Mouse (Mus musculus): ENCODE measurements around the gene Smim4. TPM values are rescaled to one million over a fixed set of nuclear protein-coding genes. Genes with fewer than 3 reads are reported as not detected.

Gene Smim4
- polyA plus RNA-seq, 1 experiment: 33.4 TPM

- TF ChIP-seq CTCF (IDR thresholded peaks at IDR 0.05; ENCODE audit: borderline replicate concordance, insufficient read depth, low read length) (no peak), POLR2A (IDR thresholded peaks at IDR 0.05; ENCODE audit: low read depth, low read length) (peak; percentile 23; the same call in 1 of the 2 replicates)
- Histone ChIP-seq H3K4me3 (ENCODE audit: insufficient read depth, low read length) (peak overlapping the region; percentile 86), H3K4me1 (ENCODE audit: control insufficient read depth, insufficient read depth, low read length) (peaks cover 6% of the 10 kb centered on the region), H3K27ac (ENCODE audit: insufficient read depth, low read length) (peak overlapping the region; percentile 58)
These were observed 493 bp downstream of the Smim4 start for GRCm38 (mm10) chr14:31128101-31128825.

GRCm38 (mm10) chr14:31126826-31127225 lies 1.9 kb downstream of the Smim4 start:
- TF ChIP-seq CTCF (IDR thresholded peaks at IDR 0.05; ENCODE audit: borderline replicate concordance, insufficient read depth, low read length) (no peak), POLR2A (IDR thresholded peaks at IDR 0.05; ENCODE audit: low read depth, low read length) (no peak)
- H3K27ac ChIP-seq (ENCODE audit: insufficient read depth, low read length): no peak overlapping the region
- no peak overlapping the region for H3K4me3 ChIP-seq (ENCODE audit: insufficient read depth, low read length)
- peaks cover 6% of the 10 kb centered on the region; the same call in 1 of the 2 replicates for H3K4me1 ChIP-seq (ENCODE audit: control insufficient read depth, insufficient read depth, low read length)

- Histone ChIP-seq H3K4me3 (ENCODE audit: insufficient read depth, low read length) (no peak overlapping the region), H3K27ac (ENCODE audit: insufficient read depth, low read length) (peak overlapping the region; percentile 9), H3K4me1 (ENCODE audit: control insufficient read depth, insufficient read depth, low read length) (peaks cover 6% of the 10 kb centered on the region; the same call in 1 of the 2 replicates)
- TF ChIP-seq POLR2A (IDR thresholded peaks at IDR 0.05; ENCODE audit: low read depth, low read length) (no peak), CTCF (IDR thresholded peaks at IDR 0.05; ENCODE audit: borderline replicate concordance, insufficient read depth, low read length) (no peak)
These were observed 3.4 kb downstream of the Smim4 start for GRCm38 (mm10) chr14:31125106-31126075.

DNA sequence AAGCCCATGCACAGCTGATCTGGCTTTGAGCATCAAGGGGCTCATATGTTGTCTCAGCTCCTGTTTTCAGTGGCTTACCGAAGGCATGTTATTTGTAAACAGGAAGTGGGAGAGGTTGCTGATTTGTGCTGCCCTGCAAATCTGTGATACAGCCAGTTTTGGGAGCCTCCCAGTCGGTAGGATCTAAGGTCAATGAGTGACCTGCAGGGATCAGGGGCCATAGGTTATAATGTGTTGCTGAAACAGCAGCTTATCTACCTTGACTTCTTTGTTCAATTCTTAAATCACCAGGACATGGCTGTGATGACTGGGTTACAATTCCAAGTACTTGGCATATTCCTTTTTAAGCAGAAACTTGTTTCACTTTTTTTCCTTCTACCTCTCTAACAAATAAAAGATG lies 13.2 kb downstream of the Smim4 start:
- no peak overlapping the region for H3K27ac ChIP-seq (ENCODE audit: insufficient read depth, low read length)
- TF ChIP-seq CTCF (IDR thresholded peaks at IDR 0.05; ENCODE audit: borderline replicate concordance, insufficient read depth, low read length) (no peak), POLR2A (IDR thresholded peaks at IDR 0.05; ENCODE audit: low read depth, low read length) (no peak)
- H3K4me1 ChIP-seq (ENCODE audit: control insufficient read depth, insufficient read depth, low read length): no peaks in the 10 kb centered on the region
- H3K4me3 ChIP-seq (ENCODE audit: insufficient read depth, low read length): no peak overlapping the region

- Histone ChIP-seq H3K4me3 (ENCODE audit: insufficient read depth, low read length) (no peak overlapping the region), H3K27ac (ENCODE audit: insufficient read depth, low read length) (no peak overlapping the region), H3K4me1 (ENCODE audit: control insufficient read depth, insufficient read depth, low read length) (no peaks in the 10 kb centered on the region)
- TF ChIP-seq CTCF (IDR thresholded peaks at IDR 0.05; ENCODE audit: borderline replicate concordance, insufficient read depth, low read length) (no peak), POLR2A (IDR thresholded peaks at IDR 0.05; ENCODE audit: low read depth, low read length) (no peak)
These were observed 14.7 kb downstream of the Smim4 start for GRCm38 (mm10) chr14:31114011-31114410.

GRCm38 (mm10) chr14:31112187-31112586 lies 16.6 kb downstream of the Smim4 start:
- Histone ChIP-seq H3K4me3 (ENCODE audit: insufficient read depth, low read length) (no peak overlapping the region), H3K27ac (ENCODE audit: insufficient read depth, low read length) (no peak overlapping the region), H3K4me1 (ENCODE audit: control insufficient read depth, insufficient read depth, low read length) (no peaks in the 10 kb centered on the region)
- TF ChIP-seq POLR2A (IDR thresholded peaks at IDR 0.05; ENCODE audit: low read depth, low read length): no peak

DNA sequence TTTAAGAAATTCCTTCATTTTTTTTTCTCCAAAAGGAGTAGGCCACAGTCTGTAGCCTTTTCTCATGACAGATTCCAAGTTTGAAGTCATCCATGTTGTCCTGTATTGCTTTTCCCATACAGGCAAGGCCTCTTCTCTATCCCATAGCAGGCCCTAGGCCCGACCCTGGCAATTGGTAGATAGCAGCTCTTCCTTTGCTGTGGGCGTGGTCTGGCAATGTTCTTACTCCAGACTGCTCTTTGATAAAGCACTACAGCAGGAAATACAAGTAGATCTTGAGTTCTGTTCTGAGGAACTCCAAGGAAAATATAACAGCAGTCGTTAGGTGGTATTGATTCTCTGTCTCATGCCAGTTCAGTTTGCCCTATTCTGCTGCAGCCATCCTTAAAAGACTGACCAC lies 18.1 kb downstream of the Smim4 start:
- H3K4me1 ChIP-seq (ENCODE audit: control insufficient read depth, insufficient read depth, low read length): no peaks in the 10 kb centered on the region
- TF ChIP-seq POLR2A (IDR thresholded peaks at IDR 0.05; ENCODE audit: low read depth, low read length) (no peak), CTCF (IDR thresholded peaks at IDR 0.05; ENCODE audit: borderline replicate concordance, insufficient read depth, low read length) (no peak)
- no peak overlapping the region for H3K4me3 ChIP-seq (ENCODE audit: insufficient read depth, low read length)
- no peak overlapping the region for H3K27ac ChIP-seq (ENCODE audit: insufficient read depth, low read length)

- H3K4me1 ChIP-seq (ENCODE audit: control insufficient read depth, insufficient read depth, low read length): no peaks in the 10 kb centered on the region
- no peak for TF ChIP-seq CTCF (IDR thresholded peaks at IDR 0.05; ENCODE audit: borderline replicate concordance, insufficient read depth, low read length)
- no peak for TF ChIP-seq POLR2A (IDR thresholded peaks at IDR 0.05; ENCODE audit: low read depth, low read length)
- no peak overlapping the region for H3K4me3 ChIP-seq (ENCODE audit: insufficient read depth, low read length)
- H3K27ac ChIP-seq (ENCODE audit: insufficient read depth, low read length): no peak overlapping the region
These were observed 23.6 kb downstream of the Smim4 start for GRCm38 (mm10) chr14:31105156-31105555.

DNA sequence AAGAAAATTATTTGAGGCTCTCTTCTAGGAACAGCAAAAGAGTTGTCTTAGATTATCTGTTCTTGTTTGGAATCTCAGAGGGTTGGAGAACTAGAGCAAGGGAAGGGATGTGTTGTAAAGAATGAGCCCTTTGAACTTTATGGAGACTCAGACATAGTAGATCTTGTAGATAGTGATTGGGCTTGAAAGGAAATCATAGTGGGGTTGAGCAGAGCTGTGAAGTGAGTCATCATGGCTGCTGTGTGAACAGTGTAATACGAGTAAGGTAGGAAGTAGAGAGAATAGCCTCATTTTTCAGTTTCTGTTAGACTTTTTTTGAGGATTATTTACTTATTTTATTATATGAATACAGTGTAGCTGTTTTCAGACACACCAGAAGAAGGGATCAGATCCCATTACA lies 38.8 kb downstream of the Smim4 start:
- peaks cover 3% of the 10 kb centered on the region; the same call in 1 of the 2 replicates for H3K4me1 ChIP-seq (ENCODE audit: control insufficient read depth, insufficient read depth, low read length)
- TF ChIP-seq POLR2A (IDR thresholded peaks at IDR 0.05; ENCODE audit: low read depth, low read length) (no peak), CTCF (IDR thresholded peaks at IDR 0.05; ENCODE audit: borderline replicate concordance, insufficient read depth, low read length) (no peak)
- H3K27ac ChIP-seq (ENCODE audit: insufficient read depth, low read length): no peak overlapping the region
- H3K4me3 ChIP-seq (ENCODE audit: insufficient read depth, low read length): no peak overlapping the region

DNA sequence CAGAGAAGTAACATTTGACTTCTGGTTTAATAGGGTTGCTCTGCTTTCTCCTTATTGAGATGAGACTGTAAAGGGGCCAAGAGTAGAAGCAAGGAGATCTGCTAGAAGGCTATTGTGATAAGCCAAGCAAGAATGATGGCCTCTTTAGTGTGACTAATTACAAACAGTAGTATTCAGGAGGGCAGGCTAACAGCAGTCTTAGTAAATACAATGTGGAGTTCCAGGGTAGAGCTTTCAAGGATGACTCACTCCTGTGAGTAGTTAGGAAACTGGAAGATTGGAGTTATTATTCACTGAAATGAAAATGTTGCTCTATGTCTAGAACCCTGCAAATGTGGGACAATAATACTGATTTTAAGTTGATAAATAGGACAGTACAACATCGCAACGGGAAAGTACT lies 40.2 kb downstream of the Smim4 start:
- no peak overlapping the region for H3K27ac ChIP-seq (ENCODE audit: insufficient read depth, low read length)
- TF ChIP-seq POLR2A (IDR thresholded peaks at IDR 0.05; ENCODE audit: low read depth, low read length) (no peak), CTCF (IDR thresholded peaks at IDR 0.05; ENCODE audit: borderline replicate concordance, insufficient read depth, low read length) (no peak)
- no peak overlapping the region for H3K4me3 ChIP-seq (ENCODE audit: insufficient read depth, low read length)
- H3K4me1 ChIP-seq (ENCODE audit: control insufficient read depth, insufficient read depth, low read length): peaks cover 3% of the 10 kb centered on the region; the same call in 1 of the 2 replicates
